Mouse (Mus musculus) limb, embryonic 10.5 days (tissue): ENCODE measurements around the gene Togaram2. TPM values are rescaled to one million over a fixed set of nuclear protein-coding genes. Genes with fewer than 3 reads are reported as not detected.
"Not testable (repeated sequence)": the region's sequence is repeated elsewhere in the genome, so short reads cannot be mapped to it uniquely, and the experiment has no call there.

ENCODE experiments used
- DNase-seq: peaks from one replicate; pipeline ENCODE4 v3.0.0-alpha.2; 2017; ENCODE audit warnings: low spot score
- H3K27ac ChIP-seq: fragments of 300-500 bp; sonication (generic); 2 replicates; pipeline ENCODE4 v1.5.1; 2016; ENCODE audit warnings: mild to moderate bottlenecking
- H3K27me3 ChIP-seq: fragments of 300-500 bp; sonication (generic); 2 replicates; pipeline ENCODE4 v1.6.1; 2016; ENCODE audit warnings: low read depth, mild to moderate bottlenecking; ENCODE audit not compliant: poor library complexity, severe bottlenecking
- H3K36me3 ChIP-seq: fragments of 300-500 bp; sonication (generic); 2 replicates; pipeline ENCODE4 v1.6.1; 2016; ENCODE audit warnings: mild to moderate bottlenecking, moderate library complexity
- H3K4me1 ChIP-seq: fragments of 300-500 bp; sonication (generic); 2 replicates; pipeline ENCODE4 v1.6.1; 2016
- H3K4me3 ChIP-seq: fragments of 300-500 bp; sonication (generic); 2 replicates; pipeline ENCODE4 v1.5.1; 2016; ENCODE audit warnings: mild to moderate bottlenecking, moderate library complexity
- H3K9me3 ChIP-seq: fragments of 300-500 bp; sonication (generic); replicated peaks from 2 replicates; pipeline ENCODE4 v1.6.1; 2016; ENCODE audit warnings: mild to moderate bottlenecking
- WGBS: fragments of 180-500 bp; shearing (Covaris S2); methylation state at CpG from one replicate; pipeline ENCODE4 v1.1.7; 2016; 5-methylcytosine and 5-hydroxymethylcytosine counted together
- polyA plus RNA-seq: library from polyadenylated mRNA; unstranded; fragments of >200 nt; fragmentation: Nextera tagmentation; extraction: Ambion mirVana; gene quantifications from 2 replicates; pipeline ENCODE4 v1.2.1, GENCODE M21; 2016

Togaram2 gene
- polyA plus RNA-seq, 1 experiment from 2014 or later, result not detected

- no peak overlapping the region for H3K27ac ChIP-seq
- no peaks in the 10 kb centered on the region for H3K27me3 ChIP-seq
- no peak overlapping the region for H3K4me3 ChIP-seq
- no peak for DNase-seq
- no peaks in the 10 kb centered on the region for H3K9me3 ChIP-seq
- no peaks in the 10 kb centered on the region for H3K36me3 ChIP-seq
- no peaks in the 10 kb centered on the region for H3K4me1 ChIP-seq
- 86% methylated on average over 7 of the region's 7 CpGs for WGBS
These were observed 87.5 kb downstream of the Togaram2 start for GRCm38 (mm10) chr17:71760536-71760935.

GRCm38 (mm10) chr17:71768173-71768572 is 95.1 kb downstream of the Togaram2 start, which contains the start of gene Clip4:
Gene Clip4, plus strand, starts transcription at chr17:71768473.
- WGBS, result 69% methylated on average over 1 of the region's 1 CpGs
- H3K4me1 ChIP-seq, H3K4me3 ChIP-seq, H3K9me3 ChIP-seq, DNase-seq, H3K27ac ChIP-seq, H3K27me3 ChIP-seq, H3K36me3 ChIP-seq: not testable (repeated sequence)

- no peak for DNase-seq
- no peaks in the 10 kb centered on the region for H3K36me3 ChIP-seq
- no peaks in the 10 kb centered on the region for H3K4me1 ChIP-seq
- no peaks in the 10 kb centered on the region for H3K9me3 ChIP-seq
- no peaks in the 10 kb centered on the region for H3K27me3 ChIP-seq
- H3K4me3 ChIP-seq, result no peak overlapping the region
- H3K27ac ChIP-seq, result no peak overlapping the region
- WGBS, result 54% methylated on average over 6 of the region's 6 CpGs
These were observed 96.5 kb downstream of the Togaram2 start for GRCm38 (mm10) chr17:71769564-71769963.

GRCm38 (mm10) chr17:71770696-71771095 is 97.6 kb downstream of the Togaram2 start:
- 90% methylated on average over 3 of the region's 3 CpGs for WGBS
- Histone ChIP-seq H3K4me3 (no peak overlapping the region), H3K4me1 (no peaks in the 10 kb centered on the region), H3K27ac (no peak overlapping the region), H3K27me3 (no peaks in the 10 kb centered on the region), H3K36me3 (no peaks in the 10 kb centered on the region), H3K9me3 (no peaks in the 10 kb centered on the region)
- DNase-seq, result no peak

GRCm38 (mm10) chr17:71774173-71774572 is 101.1 kb downstream of the Togaram2 start:
- no peaks in the 10 kb centered on the region for H3K27me3 ChIP-seq
- H3K4me3 ChIP-seq, result no peak overlapping the region
- no peaks in the 10 kb centered on the region for H3K36me3 ChIP-seq
- DNase-seq, result no peak
- 86% methylated on average over 4 of the region's 4 CpGs for WGBS
- H3K4me1 ChIP-seq, result no peaks in the 10 kb centered on the region
- H3K9me3 ChIP-seq, result no peaks in the 10 kb centered on the region
- no peak overlapping the region for H3K27ac ChIP-seq

GRCm38 (mm10) chr17:71775279-71775678 is 102.2 kb downstream of the Togaram2 start:
- no peak overlapping the region for H3K27ac ChIP-seq
- H3K4me1 ChIP-seq, result no peaks in the 10 kb centered on the region
- no peaks in the 10 kb centered on the region for H3K27me3 ChIP-seq
- DNase-seq, result no peak
- H3K4me3 ChIP-seq, result no peak overlapping the region
- H3K36me3 ChIP-seq, result no peaks in the 10 kb centered on the region
- H3K9me3 ChIP-seq, result no peaks in the 10 kb centered on the region
- 86% methylated on average over 4 of the region's 4 CpGs for WGBS

GRCm38 (mm10) chr17:71778696-71779095 is 105.6 kb downstream of the Togaram2 start:
- H3K4me1 ChIP-seq, result peaks cover 17% of the 10 kb centered on the region
- DNase-seq, result no peak
- H3K27ac ChIP-seq, result no peak overlapping the region
- WGBS, result 75% methylated on average over 3 of the region's 3 CpGs
- H3K27me3 ChIP-seq, result peaks cover 31% of the 10 kb centered on the region
- H3K36me3 ChIP-seq, result no peaks in the 10 kb centered on the region
- H3K9me3 ChIP-seq, result no peaks in the 10 kb centered on the region
- H3K4me3 ChIP-seq, result no peak overlapping the region

Other genes with a start within 250 kb of the Togaram2 start
- gene Gm4707, start 213.3 kb upstream of the Togaram2 start, polyA plus RNA-seq, result 5.1 and 6.9 TPM in 2 replicates
- gene Smchd1, start 197.9 kb upstream of the Togaram2 start, polyA plus RNA-seq, result 73.6 and 82.6 TPM in 2 replicates
- 53.4 and 59.9 TPM in 2 replicates for gene Ndc80, start 146.4 kb upstream of the Togaram2 start, polyA plus RNA-seq
- 0.73 and 0.76 TPM in 2 replicates for gene Spdya, start 121.2 kb upstream of the Togaram2 start, polyA plus RNA-seq
- 112 and 116 TPM in 2 replicates for gene Wdr43, start 57.4 kb upstream of the Togaram2 start, polyA plus RNA-seq
- gene Pcare, start 79.6 kb downstream of the Togaram2 start, polyA plus RNA-seq, result not detected in 2 replicates
- 2.0 and 2.3 TPM in 2 replicates for gene Clip4, start 95.2 kb downstream of the Togaram2 start, polyA plus RNA-seq